Mouse (Mus musculus) ES-E14 (cell line): ENCODE results near the gene Tmub1.

Experiments
- HCFC1 ChIP-seq: IDR thresholded peaks from 2 replicates; pipeline ENCODE4 v1.6.1; 2012; ENCODE audit warnings: low read length, inconsistent platforms, borderline replicate concordance; ENCODE audit not compliant: insufficient read depth
- MAFK ChIP-seq: IDR thresholded peaks from 2 replicates; pipeline ENCODE4 v1.6.1; 2014; ENCODE audit warnings: mild to moderate bottlenecking, low read depth, low read length, inconsistent platforms; ENCODE audit not compliant: insufficient read depth
- ZNF384 ChIP-seq: IDR thresholded peaks from 2 replicates; pipeline ENCODE4 v1.6.1; 2012; ENCODE audit warnings: low read depth, low read length, inconsistent platforms

DNA sequence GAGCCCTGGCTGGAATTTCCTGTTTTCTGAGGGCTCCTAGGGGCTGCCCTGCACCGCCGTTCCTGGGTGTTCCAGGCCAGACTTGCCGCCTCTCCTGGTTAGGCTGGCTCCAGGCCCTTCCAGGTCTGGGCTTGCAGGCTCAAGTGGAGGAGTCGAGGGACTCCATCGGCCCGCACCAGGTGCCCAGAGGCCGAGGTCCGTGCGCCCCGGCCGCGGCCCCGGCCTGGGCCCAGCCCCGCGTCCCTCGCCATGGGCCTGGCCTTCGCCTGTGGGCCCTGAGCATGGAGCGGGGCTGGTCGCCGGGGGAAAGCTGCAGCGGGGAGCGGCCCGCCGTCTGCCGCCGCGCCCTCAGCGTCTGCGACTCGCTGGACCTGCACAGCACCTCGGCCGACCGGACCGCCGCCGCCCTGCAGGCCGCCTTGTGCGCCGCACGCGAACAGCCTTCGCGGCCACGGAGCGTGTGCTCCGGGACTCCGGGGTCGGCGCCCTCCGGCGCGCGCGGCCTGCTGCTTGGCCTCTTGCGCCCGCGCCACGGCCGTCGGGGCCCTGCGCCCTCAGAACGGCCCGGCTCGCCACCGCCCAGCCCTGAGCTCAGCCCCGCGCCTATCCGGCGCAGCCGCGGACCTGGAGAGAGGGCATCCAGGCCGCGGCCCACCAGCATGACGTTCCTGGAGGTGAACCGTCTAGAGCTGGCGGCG, 26.5 kb upstream of the Tmub1 start:
- TF ChIP-seq MAFK (no peak), ZNF384 (no peak), HCFC1 (no peak)
